Mouse (Mus musculus): ENCODE measurements around the gene Tsacc. TPM values are rescaled to one million over a fixed set of nuclear protein-coding genes. Genes with fewer than 3 reads are reported as not detected.
"Not testable (repeated sequence)": the region's sequence is repeated elsewhere in the genome, so short reads cannot be mapped to it uniquely, and the experiment has no call there.

Tsacc gene
- polyA plus RNA-seq, 1 experiment from 2014 or later = 12.5 TPM

GRCm38 (mm10) chr3:88324951-88325405, 28.2 kb upstream of the Tsacc start, which contains the start of gene Glmp:
TSS of gene Glmp (plus strand) at chr3:88325023.
- peak; percentile 79 for ATAC-seq (ENCODE audit: low read depth)
- 4% methylated on average over 10 of the region's 10 CpGs for WGBS
- Histone ChIP-seq H3K9ac (peak within 1 kb of the TSS; percentile 83), H3K36me3 (peaks cover 65% of the 10 kb centered on the region), H3K9me3 (no peaks in the 10 kb centered on the region), H3K4me1 (replicated peaks) (peaks cover 13% of the 10 kb centered on the region), H3K4me2 (peak within 1 kb of the TSS; percentile 82), H3K4me3 (peak within 1 kb of the TSS; percentile 76), H3K27me3 (no peaks in the 10 kb centered on the region), H3K27ac (replicated peaks) (no peak within 1 kb of the TSS)

GRCm38 (mm10) chr3:88299172-88299571, 2.4 kb upstream of the Tsacc start:
- ATAC-seq (ENCODE audit: low read depth) = no peak
- H3K4me3 ChIP-seq = 0 out of 2 replicates have a peak overlapping the region, but pooled peaks have one; percentile 89
- no peaks in the 10 kb centered on the region for H3K27me3 ChIP-seq
- no peak overlapping the region for H3K9ac ChIP-seq
- peak overlapping the region; percentile 97; the same call in 1 of the 2 replicates for H3K4me2 ChIP-seq
- H3K27ac ChIP-seq (replicated peaks) = no peak overlapping the region
- no peaks in the 10 kb centered on the region for H3K9me3 ChIP-seq
- peaks cover 28% of the 10 kb centered on the region for H3K4me1 ChIP-seq (replicated peaks)
- WGBS = 95% methylated on average over 1 of the region's 1 CpGs
- H3K36me3 ChIP-seq = peaks cover 48% of the 10 kb centered on the region

DNA sequence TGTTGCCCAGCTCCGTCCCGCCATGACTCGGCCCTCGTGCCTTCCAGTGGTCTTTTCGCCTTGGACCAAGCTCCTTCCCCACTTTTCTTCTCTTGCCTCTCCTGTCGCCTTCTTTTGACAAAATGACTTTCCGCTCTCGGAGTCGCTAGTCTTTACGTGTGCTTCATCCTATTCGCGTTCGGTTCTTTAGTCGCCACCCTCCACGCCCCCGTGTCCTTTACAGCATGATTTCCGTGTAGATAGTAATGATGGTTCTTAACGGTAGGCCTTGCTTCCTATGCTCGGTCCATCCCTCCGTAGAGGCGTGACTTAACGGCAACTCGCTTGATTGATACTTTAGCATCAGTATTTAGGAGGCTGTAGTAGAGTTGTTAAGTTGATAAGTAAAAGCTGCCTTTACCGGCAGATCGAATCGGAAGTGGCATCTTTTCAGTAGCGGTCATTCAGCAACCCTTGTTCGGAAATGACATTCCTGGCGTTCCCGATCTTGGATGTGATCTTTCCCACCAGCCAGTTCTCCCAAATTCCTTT, 587 bp upstream of the Tsacc start:
- Histone ChIP-seq H3K27ac (replicated peaks) (peak overlapping the region; percentile 95), H3K36me3 (peaks cover 33% of the 10 kb centered on the region), H3K4me3 (peak overlapping the region; percentile 89), H3K4me2 (peak overlapping the region; percentile 97), H3K4me1 (replicated peaks) (peaks cover 28% of the 10 kb centered on the region), H3K9ac (peak overlapping the region; percentile 90), H3K9me3 (no peaks in the 10 kb centered on the region), H3K27me3 (no peaks in the 10 kb centered on the region)
- peak; percentile 33; the same call in 1 of the 2 replicates for ATAC-seq (ENCODE audit: low read depth)
- WGBS = under 1% methylated on average over 30 of the region's 30 CpGs

DNA sequence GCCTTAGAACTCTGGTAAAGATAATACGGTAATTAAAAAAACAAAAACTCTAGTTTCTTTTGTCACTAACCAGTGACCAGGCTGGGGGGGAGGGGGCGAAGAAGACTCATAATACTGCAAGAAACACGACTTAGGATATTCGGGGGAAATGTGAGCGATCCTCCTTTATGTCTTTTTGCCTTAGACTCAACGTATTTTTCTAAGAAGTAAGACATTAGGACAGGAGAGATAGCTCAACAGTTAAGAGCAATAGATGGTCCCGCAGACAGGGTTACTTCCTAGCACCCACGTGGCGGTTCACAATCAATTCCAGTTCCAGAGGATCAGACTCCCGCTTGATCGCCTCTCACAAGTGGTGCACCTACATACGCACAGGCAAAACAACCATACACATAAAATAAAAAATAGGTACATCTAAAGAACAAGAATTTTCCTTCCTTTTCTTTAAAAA, 664 bp downstream of the Tsacc start:
- peak; percentile 45 for ATAC-seq (ENCODE audit: low read depth)
- peak overlapping the region; percentile 89 for H3K4me3 ChIP-seq
- peaks cover 20% of the 10 kb centered on the region for H3K36me3 ChIP-seq
- peak overlapping the region; percentile 61 for H3K9ac ChIP-seq
- no peaks in the 10 kb centered on the region for H3K9me3 ChIP-seq
- peaks cover 28% of the 10 kb centered on the region for H3K4me1 ChIP-seq (replicated peaks)
- 2% methylated on average over 12 of the region's 12 CpGs for WGBS
- peak overlapping the region; percentile 62 for H3K4me2 ChIP-seq
- no peaks in the 10 kb centered on the region for H3K27me3 ChIP-seq
- peak overlapping the region; percentile 83 for H3K27ac ChIP-seq (replicated peaks)

- Histone ChIP-seq H3K4me1 (replicated peaks) (peaks cover 28% of the 10 kb centered on the region), H3K4me2 (peak overlapping the region; percentile 62; the same call in 1 of the 2 replicates), H3K4me3 (0 out of 2 replicates have a peak overlapping the region, but pooled peaks have one; percentile 89), H3K36me3 (peaks cover 11% of the 10 kb centered on the region)
- WGBS = 74% methylated on average over 1 of the region's 1 CpGs
- not testable (repeated sequence) for H3K27me3 ChIP-seq; ATAC-seq (ENCODE audit: low read depth); H3K9ac ChIP-seq; H3K9me3 ChIP-seq; H3K27ac ChIP-seq (replicated peaks)
Measured at GRCm38 (mm10) chr3:88295272-88295671, 1.5 kb downstream of the Tsacc start.

DNA sequence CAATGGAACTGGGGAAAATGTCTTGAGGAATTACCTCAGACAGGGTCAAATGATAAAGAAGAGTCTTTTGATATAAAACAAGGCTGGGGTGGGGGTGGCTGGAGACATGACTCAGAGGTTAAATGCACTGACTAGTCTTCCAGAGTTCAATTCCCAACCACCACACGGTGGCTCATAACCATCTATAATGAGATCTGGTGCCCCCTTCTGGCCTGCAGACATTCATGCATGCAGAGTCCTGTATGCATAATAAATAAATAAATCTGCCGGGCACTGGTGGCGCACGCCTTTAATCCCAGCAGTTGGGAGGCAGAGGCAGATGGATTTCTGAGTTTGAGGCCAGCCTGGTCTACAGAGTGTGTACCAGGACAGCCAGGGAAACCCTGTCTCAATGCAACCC, 4.8 kb downstream of the Tsacc start:
- H3K27ac ChIP-seq (replicated peaks) = no peak overlapping the region
- no peak overlapping the region for H3K9ac ChIP-seq
- 44% methylated on average over 4 of the region's 4 CpGs for WGBS
- no peaks in the 10 kb centered on the region for H3K36me3 ChIP-seq
- H3K4me1 ChIP-seq (replicated peaks) = peaks cover 7% of the 10 kb centered on the region; the same call in 1 of the 2 replicates
- no peak overlapping the region for H3K4me2 ChIP-seq
- no peak for ATAC-seq (ENCODE audit: low read depth)
- no peaks in the 10 kb centered on the region for H3K27me3 ChIP-seq
- no peak overlapping the region for H3K4me3 ChIP-seq
- H3K9me3 ChIP-seq = no peaks in the 10 kb centered on the region

DNA sequence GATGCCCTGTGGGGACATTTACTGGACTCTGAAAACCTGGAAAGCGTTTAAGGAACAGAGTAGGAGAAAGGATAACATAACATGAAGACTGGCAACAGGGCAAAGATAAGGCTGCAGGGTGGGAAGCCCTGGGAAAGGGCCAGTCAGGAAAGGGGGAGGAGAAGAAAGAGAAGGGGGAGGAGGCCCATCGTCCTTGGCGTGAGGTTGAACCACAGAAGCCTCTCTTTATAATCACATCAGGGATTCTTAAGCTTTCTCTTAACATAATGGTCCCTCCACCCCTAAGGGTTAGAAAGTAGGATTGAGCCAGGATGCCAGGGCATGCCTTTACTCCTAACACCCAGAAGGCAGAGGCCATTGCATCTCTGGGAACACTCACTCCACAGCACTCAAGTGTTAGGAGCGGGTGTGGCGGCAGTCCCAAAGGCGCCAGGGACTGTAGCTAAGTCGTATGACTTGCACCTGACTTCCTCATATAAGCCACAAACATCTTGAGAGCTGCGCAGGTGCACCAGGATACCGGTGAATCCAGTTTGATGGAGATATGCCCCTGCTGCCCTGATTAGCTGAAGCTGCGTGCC, 8.6 kb downstream of the Tsacc start:
- not testable (repeated sequence) for H3K9ac ChIP-seq; ATAC-seq (ENCODE audit: low read depth); H3K9me3 ChIP-seq; H3K4me2 ChIP-seq; H3K4me3 ChIP-seq; H3K36me3 ChIP-seq; H3K27ac ChIP-seq (replicated peaks); H3K4me1 ChIP-seq (replicated peaks); H3K27me3 ChIP-seq
- WGBS = 78% methylated on average over 8 of the region's 10 CpGs

DNA sequence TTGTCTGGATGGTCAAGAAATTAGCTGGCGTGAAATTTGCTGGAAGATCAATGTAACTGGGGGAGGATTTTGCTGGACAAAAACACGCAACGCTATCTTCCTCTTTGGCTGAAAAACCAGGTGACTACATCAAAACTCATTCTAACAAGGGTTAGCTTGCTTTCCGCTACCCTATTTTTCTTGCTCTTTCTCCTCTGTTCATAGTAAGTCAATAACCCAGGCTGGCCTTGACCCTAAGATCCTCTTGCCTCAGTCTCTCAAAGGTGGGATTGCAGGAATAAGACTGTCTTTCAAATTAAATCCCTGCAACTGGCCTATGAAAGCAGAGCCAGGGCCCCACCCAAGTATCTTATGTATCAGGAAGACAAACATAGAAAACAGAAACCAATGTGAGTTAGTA, 9.7 kb downstream of the Tsacc start, which contains the start of gene Gm38392:
Gm38392 (minus strand) TSS at position 101 of the 400 bp plus-strand sequence.
- Histone ChIP-seq H3K4me3 (no peak within 1 kb of the TSS), H3K9me3 (no peaks in the 10 kb centered on the region), H3K9ac (no peak within 1 kb of the TSS), H3K4me1 (replicated peaks) (no peaks in the 10 kb centered on the region), H3K27ac (replicated peaks) (no peak within 1 kb of the TSS), H3K27me3 (no peaks in the 10 kb centered on the region), H3K36me3 (no peaks in the 10 kb centered on the region), H3K4me2 (no peak within 1 kb of the TSS)
- no peak for ATAC-seq (ENCODE audit: low read depth)
- WGBS = 96% methylated on average over 4 of the region's 4 CpGs

GRCm38 (mm10) chr3:88285565-88285895, 11.3 kb downstream of the Tsacc start:
- ATAC-seq (ENCODE audit: low read depth); H3K9ac ChIP-seq; H3K27ac ChIP-seq (replicated peaks); H3K36me3 ChIP-seq; H3K4me3 ChIP-seq; H3K9me3 ChIP-seq; H3K27me3 ChIP-seq; H3K4me1 ChIP-seq (replicated peaks); H3K4me2 ChIP-seq: not testable (repeated sequence)
- WGBS = 50% methylated on average over 2 of the region's 2 CpGs

- 96% methylated on average over 14 of the region's 14 CpGs for WGBS
- ATAC-seq (ENCODE audit: low read depth) = not testable (repeated sequence)
Measured at GRCm38 (mm10) chr3:88284815-88285564, 11.8 kb downstream of the Tsacc start.

DNA sequence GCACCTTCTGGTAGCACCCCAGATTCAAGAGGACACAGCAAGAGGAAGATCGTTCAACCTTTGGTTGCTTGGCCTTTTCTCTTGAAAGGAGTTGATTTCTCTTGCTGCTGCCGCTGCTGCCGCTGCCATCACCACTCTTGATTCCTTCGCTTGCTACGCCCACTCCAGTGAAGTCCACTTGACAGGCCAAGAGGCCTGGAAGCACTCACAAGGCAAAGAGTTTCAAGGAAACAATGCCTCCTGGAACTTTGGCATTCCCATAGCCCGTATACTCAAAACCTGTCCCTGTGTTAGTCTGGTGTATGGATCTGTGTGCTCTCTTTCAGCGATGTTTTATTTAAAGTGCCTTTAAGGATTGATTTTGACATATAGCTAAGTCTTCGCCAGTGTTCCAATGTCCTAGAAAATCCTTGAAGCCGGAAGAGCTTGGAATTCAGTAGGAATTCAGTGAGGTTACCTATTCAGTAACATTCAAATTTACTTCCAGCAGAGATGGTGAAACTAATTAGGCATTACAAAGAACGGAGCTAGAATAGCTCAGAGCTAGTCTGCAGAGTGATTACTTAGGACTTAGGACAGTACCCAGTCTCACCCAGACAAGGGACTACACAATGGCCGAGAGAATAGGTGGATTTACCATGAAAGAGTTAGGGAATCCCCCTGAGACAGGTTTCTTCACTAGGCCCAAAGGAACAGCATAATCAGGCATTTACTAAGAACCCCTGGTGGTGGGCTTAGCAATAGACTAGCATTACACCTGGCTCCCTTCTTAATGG, 15.5 kb downstream of the Tsacc start:
- not testable (repeated sequence) for H3K4me3 ChIP-seq; H3K9ac ChIP-seq; H3K4me1 ChIP-seq (replicated peaks); H3K27me3 ChIP-seq; H3K4me2 ChIP-seq; H3K9me3 ChIP-seq; H3K36me3 ChIP-seq; ATAC-seq (ENCODE audit: low read depth); H3K27ac ChIP-seq (replicated peaks)
- 63% methylated on average over 11 of the region's 11 CpGs for WGBS

More at GRCm38 (mm10) chr3:88284815-88285564, 11.8 kb downstream of the Tsacc start:
- H3K4me3 ChIP-seq; H3K27me3 ChIP-seq; H3K9ac ChIP-seq; H3K36me3 ChIP-seq; H3K9me3 ChIP-seq; H3K4me1 ChIP-seq (replicated peaks); H3K27ac ChIP-seq (replicated peaks); H3K4me2 ChIP-seq: not testable (repeated sequence)

DNA sequence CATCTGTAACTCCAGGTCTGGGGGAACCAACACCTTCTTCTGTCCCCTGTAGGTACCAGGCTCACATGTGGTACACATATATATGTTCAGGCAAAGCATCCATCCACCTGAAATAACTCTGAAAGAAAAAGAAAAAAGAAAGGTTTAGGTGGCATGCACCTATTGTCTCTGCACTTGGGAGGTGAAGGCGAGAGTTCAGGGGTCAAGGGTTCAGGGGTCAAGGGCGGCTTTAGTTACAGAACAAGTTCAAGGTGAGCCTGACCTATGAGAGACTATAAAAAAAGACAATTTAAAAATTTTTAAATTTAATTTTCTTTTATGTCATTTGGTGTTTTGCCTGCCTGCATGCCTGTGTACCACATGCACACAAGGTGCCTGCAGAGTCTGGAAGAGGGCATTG, 16.8 kb downstream of the Tsacc start:
- H3K9ac ChIP-seq = no peak overlapping the region
- no peak overlapping the region for H3K4me3 ChIP-seq
- no peaks in the 10 kb centered on the region for H3K9me3 ChIP-seq
- ATAC-seq (ENCODE audit: low read depth) = no peak
- H3K27me3 ChIP-seq = no peaks in the 10 kb centered on the region
- H3K27ac ChIP-seq (replicated peaks) = no peak overlapping the region
- no peaks in the 10 kb centered on the region for H3K4me1 ChIP-seq (replicated peaks)
- 89% methylated on average over 2 of the region's 2 CpGs for WGBS
- no peaks in the 10 kb centered on the region for H3K36me3 ChIP-seq
- no peak overlapping the region for H3K4me2 ChIP-seq
